Mouse (Mus musculus) bone marrow macrophage, adult 2 months (primary cell): ENCODE results near the gene Armc9.

Source experiments
- CTCF ChIP-seq: IDR thresholded peaks from 2 replicates; pipeline ENCODE4 v1.5.1; 2012; ENCODE audit warnings: low read depth, mild to moderate bottlenecking, low read length, moderate library complexity
- POLR2A ChIP-seq: IDR thresholded peaks from 2 replicates; pipeline ENCODE4 v1.6.1; 2012; ENCODE audit warnings: mild to moderate bottlenecking, low read depth, low read length, borderline replicate concordance

DNA sequence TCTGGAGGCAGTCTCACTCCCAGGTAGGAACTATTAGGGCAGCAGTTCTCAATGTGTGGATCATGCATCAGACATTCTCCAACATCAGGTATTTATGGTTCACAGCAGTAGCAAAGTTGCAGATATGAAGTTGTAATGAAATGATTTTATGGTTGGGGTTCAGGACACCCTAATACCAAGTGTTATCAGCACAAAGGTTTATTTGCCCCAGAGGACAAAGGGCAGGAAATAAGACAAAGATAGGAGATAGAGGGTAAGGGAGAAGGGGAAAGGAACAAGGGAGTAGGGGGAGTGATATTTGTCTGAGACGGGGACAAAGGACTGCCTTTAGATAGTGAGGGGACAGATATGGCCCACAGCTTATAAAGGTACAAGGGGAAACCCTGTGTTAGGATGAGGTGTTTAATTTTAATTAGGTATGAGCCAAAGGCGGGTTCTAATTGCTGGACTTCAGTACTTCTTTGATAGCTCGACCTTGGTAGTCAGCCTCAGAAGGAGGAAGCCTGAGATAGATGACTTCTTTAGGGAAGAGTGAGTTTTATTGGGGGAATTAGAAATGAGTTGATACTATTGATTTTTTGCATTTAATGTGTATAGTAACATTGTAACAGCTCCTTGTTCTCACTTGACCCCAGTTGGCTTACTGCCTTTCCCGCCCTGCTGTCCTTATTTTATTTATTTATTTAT lies 29.1 kb downstream of the Armc9 start:
- TF ChIP-seq CTCF, result no peak
- no peak for TF ChIP-seq POLR2A
